Mouse (Mus musculus) kidney, postnatal 0 days (tissue): ENCODE data around the gene Prdx6. TPM values are rescaled to one million over a fixed set of nuclear protein-coding genes. Genes with fewer than 3 reads are reported as not detected.

Source experiments
- ATAC-seq: fragments of 200-750 bp; cut with Nextera tagmentation; replicated peaks from 2 replicates; pipeline ENCODE4 v1.8.0; 2017; ENCODE audit warnings: low read depth, moderate number of reproducible peaks, moderate TSS enrichment, moderate library complexity; ENCODE audit not compliant: low FRiP score
- DNase-seq: peaks from one replicate; pipeline ENCODE4 v3.0.0-alpha.2; 2016; ENCODE audit warnings: low spot score
- H3K27ac ChIP-seq: fragments of 300-500 bp; sonication (generic); 2 replicates; pipeline ENCODE4 v1.5.1; 2014; ENCODE audit warnings: mild to moderate bottlenecking
- H3K27me3 ChIP-seq: fragments of 300-500 bp; sonication (generic); 2 replicates; pipeline ENCODE4 v1.6.1; 2014; ENCODE audit warnings: low read length, mixed read lengths; ENCODE audit not compliant: insufficient read depth
- H3K36me3 ChIP-seq: fragments of 300-500 bp; sonication (generic); 2 replicates; pipeline ENCODE4 v1.6.1; 2014; ENCODE audit warnings: low read length, mixed read lengths; ENCODE audit not compliant: insufficient read depth
- H3K4me1 ChIP-seq: fragments of 300-500 bp; sonication (generic); replicated peaks from 2 replicates; pipeline ENCODE4 v1.6.1; 2014; ENCODE audit warnings: antibody characterized with exemption, low read length, mixed read lengths; ENCODE audit not compliant: insufficient read depth
- H3K4me2 ChIP-seq: fragments of 300-500 bp; sonication (generic); 2 replicates; pipeline ENCODE4 v1.6.1; 2014; ENCODE audit warnings: mild to moderate bottlenecking, low read length, moderate library complexity, mixed read lengths
- H3K4me3 ChIP-seq: fragments of 300-500 bp; sonication (generic); replicated peaks from 2 replicates; pipeline ENCODE4 v1.5.1; 2014; ENCODE audit warnings: low read depth, low read length
- H3K9ac ChIP-seq: fragments of 300-500 bp; sonication (generic); 2 replicates; pipeline ENCODE4 v1.6.1; 2014; ENCODE audit warnings: low read depth, low read length
- H3K9me3 ChIP-seq: fragments of 300-500 bp; sonication (generic); replicated peaks from 2 replicates; pipeline ENCODE4 v1.6.1; 2016; ENCODE audit warnings: low read length, inconsistent platforms, mixed read lengths
- CTCF ChIP-seq: IDR thresholded peaks from 2 replicates; pipeline ENCODE4 v1.5.1; 2016; ENCODE audit warnings: antibody characterized with exemption, low read depth, mild to moderate bottlenecking, moderate library complexity
- WGBS: fragments of 180-500 bp; shearing (Covaris S2); extraction: QIAGEN DNeasy Blood & Tissue Kit; methylation state at CpG from one replicate; pipeline ENCODE4 v1.1.7; 2014; 5-methylcytosine and 5-hydroxymethylcytosine counted together
- polyA plus RNA-seq: library from polyadenylated mRNA; unstranded; fragments of >200 nt; fragmentation: Nextera tagmentation; extraction: Ambion mirVana; gene quantifications from 2 replicates; pipeline ENCODE4 v1.2.1, GENCODE M21; 2015

Gene Prdx6
- polyA plus RNA-seq, 1 experiment from 2014 or later, result 361 TPM

DNA sequence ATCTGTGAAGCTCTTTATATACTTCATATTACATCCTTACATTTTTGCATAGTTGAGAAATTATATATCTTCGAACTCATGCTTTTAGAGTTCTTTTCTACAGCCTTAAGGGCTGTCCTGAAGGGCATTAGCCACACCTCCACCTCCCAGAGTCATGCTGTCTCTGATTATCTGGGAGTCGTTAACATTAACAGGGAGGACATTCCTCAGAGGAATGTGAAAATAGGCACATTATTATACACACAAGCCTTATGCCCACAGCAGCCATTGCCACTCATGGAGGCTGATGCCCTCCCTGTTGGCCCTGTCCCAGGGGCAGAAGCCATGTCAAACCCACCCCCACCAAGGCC lies 20.4 kb upstream of the Prdx6 start:
- no peak for ATAC-seq
- H3K27ac ChIP-seq, result no peak overlapping the region
- no peak for TF ChIP-seq CTCF
- H3K9me3 ChIP-seq, result no peaks in the 10 kb centered on the region
- H3K36me3 ChIP-seq, result no peaks in the 10 kb centered on the region
- 70% methylated on average over 2 of the region's 2 CpGs for WGBS
- no peak overlapping the region for H3K9ac ChIP-seq
- H3K27me3 ChIP-seq, result no peaks in the 10 kb centered on the region
- no peak for DNase-seq
- H3K4me2 ChIP-seq, result no peak overlapping the region
- H3K4me3 ChIP-seq, result no peak overlapping the region
- H3K4me1 ChIP-seq, result no peaks in the 10 kb centered on the region

DNA sequence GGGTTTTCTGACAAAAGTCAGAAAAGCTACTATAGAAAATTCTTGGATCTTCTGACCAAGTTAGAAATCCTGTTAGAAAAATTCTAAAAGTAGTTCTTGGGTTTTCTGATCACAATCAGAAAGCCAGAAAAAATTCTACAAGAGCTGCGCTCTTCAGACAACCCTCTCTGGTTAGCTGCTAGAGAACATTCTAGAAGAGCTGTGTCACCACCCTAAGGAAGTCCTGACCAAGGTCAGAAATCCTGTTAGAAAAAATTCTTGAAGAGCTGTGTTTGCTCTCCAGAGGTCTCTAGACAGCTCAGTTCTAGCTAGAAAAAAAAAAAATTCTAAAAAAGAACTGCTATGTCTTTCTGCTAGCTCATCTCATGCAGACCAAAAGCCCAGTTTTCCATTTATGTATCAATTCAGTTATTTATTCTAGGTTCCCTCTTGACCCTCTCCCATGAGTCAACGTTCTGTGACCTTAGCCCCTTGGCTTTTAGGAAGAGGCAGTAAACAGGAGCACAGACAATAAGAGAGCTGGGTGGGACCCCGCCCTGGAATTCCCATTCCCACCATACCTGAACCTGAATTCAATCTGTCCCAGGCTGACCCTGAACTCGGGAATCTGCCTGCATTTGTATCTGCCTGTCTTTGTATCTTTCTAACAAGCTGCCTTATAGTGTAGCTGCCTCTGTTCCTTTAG lies 19.9 kb upstream of the Prdx6 start:
- DNase-seq, result no peak
- Histone ChIP-seq H3K4me1 (no peaks in the 10 kb centered on the region), H3K4me2 (no peak overlapping the region), H3K9me3 (no peaks in the 10 kb centered on the region), H3K9ac (no peak overlapping the region), H3K27me3 (no peaks in the 10 kb centered on the region), H3K4me3 (no peak overlapping the region), H3K36me3 (no peaks in the 10 kb centered on the region), H3K27ac (no peak overlapping the region)
- ATAC-seq, result no peak
- WGBS, result 79% methylated on average over 4 of the region's 4 CpGs
- no peak for TF ChIP-seq CTCF

DNA sequence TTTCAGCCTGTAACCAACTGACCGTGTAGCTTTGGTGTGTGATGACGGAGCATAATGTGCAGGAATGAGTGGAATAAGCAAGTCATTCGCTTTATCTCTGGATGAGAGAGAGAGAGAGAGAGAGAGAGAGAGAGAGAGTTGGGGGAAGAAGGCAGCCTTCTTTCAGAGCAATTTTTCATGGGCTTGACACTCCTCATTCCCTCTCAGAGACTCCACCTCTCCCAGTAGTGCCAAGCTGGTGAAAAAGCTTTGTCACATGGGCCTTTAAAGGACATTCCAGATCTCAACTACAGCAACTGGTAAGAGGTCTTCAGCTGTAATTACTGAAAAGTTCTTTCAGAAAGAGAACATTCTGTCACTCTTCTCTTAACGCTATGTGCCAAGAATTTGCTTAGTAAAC lies 18.3 kb upstream of the Prdx6 start:
- Histone ChIP-seq H3K4me1 (no peaks in the 10 kb centered on the region), H3K4me3 (no peak overlapping the region), H3K36me3 (no peaks in the 10 kb centered on the region), H3K4me2 (no peak overlapping the region), H3K27ac (no peak overlapping the region), H3K9me3 (no peaks in the 10 kb centered on the region), H3K27me3 (no peaks in the 10 kb centered on the region), H3K9ac (no peak overlapping the region)
- no peak for TF ChIP-seq CTCF
- no peak for DNase-seq
- no peak for ATAC-seq
- WGBS, result 81% methylated on average over 4 of the region's 4 CpGs

DNA sequence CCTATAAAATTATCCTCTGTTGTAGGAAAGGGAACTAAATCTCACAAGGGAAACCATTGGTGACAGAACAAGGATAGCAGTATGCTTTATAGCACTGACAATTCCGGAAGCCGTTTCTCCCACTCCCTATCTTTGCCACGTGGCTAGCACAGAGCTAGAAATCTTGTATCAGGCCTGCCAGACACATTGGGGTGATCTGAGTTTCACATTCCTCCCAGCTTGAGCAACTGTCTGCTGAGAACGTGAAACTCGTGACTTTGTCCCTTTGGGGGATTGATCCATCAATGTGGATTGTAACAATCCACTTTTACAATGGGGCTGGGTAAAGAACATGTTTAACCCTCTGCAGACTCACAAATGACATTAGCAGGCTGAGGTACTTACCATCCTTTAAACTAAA lies 17.9 kb upstream of the Prdx6 start:
- TF ChIP-seq CTCF, result no peak
- WGBS, result 38% methylated on average over 5 of the region's 5 CpGs
- H3K27ac ChIP-seq, result no peak overlapping the region

DNA sequence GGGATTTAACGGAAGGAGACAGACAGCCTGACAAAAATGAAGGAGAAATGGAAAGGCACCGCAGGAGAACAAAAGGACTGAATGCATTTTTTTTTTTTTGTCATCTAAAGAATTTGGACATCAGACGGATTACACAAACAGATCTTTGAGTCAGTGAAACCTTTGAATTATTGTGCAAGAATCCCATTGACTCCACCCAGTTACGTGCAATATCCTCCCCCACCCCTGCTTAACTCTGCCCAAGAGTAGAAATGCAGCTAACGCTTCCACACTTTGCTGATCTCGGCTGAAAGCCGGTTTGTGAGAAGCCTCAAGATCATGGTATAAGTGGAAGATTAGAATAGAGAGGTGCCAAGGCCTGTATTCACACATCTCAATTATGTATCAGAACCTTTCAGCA lies 17.1 kb upstream of the Prdx6 start:
- 75% methylated on average over 7 of the region's 7 CpGs for WGBS
- no peaks in the 10 kb centered on the region for H3K36me3 ChIP-seq
- no peak for TF ChIP-seq CTCF
- no peaks in the 10 kb centered on the region for H3K27me3 ChIP-seq
- ATAC-seq (no peak), DNase-seq (no peak)
- no peak overlapping the region for H3K9ac ChIP-seq
- H3K4me2 ChIP-seq, result no peak overlapping the region
- no peaks in the 10 kb centered on the region for H3K9me3 ChIP-seq
- H3K4me1 ChIP-seq, result no peaks in the 10 kb centered on the region
- no peak overlapping the region for H3K27ac ChIP-seq
- H3K4me3 ChIP-seq, result no peak overlapping the region

More for the DNA sequence above, 17.9 kb upstream of the Prdx6 start:
- DNase-seq (no peak), ATAC-seq (no peak)
- H3K4me2 ChIP-seq, result no peak overlapping the region
- H3K4me1 ChIP-seq, result no peaks in the 10 kb centered on the region
- H3K27me3 ChIP-seq, result no peaks in the 10 kb centered on the region
- no peaks in the 10 kb centered on the region for H3K9me3 ChIP-seq
- no peaks in the 10 kb centered on the region for H3K36me3 ChIP-seq
- no peak overlapping the region for H3K9ac ChIP-seq
- H3K4me3 ChIP-seq, result no peak overlapping the region

DNA sequence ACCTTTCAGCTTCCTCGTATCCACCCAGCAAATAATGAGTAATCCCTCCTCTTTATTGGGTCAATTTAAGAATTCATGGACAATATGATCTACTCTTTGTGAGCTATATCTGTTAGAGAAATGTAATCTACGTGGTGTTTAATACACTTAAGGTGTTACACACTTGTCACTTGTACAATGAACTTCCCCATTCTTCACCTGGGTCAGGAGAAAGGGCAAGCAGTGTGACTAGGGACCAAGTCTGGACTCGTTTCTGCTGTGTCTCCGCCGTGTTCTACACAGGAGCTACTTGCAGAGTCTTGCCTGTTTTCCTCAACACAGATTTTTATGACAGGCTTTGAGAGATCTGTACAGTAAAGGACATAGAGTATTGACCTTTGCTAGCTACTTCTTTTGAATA lies 13.9 kb upstream of the Prdx6 start:
- no peak for TF ChIP-seq CTCF
- ATAC-seq, result no peak

DNA sequence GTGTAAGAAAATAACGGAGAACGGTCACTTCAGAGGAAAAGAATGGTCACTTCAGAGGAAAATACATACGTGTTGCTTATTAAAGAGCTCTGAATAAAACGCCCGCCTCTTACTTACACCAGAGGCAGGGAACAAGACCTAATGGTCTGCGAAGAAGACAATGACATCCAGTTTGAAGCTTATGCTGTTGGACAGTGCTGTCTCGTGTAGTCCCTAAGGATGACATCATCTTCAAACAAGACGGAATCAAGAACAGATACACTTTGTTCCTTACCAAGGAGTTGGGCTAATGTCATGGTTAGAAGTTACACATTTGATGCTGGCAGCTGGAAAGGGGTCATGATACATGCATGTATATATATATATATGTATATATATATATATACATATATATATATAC lies 12.6 kb upstream of the Prdx6 start:
- no peak overlapping the region for H3K27ac ChIP-seq
- WGBS, result 90% methylated on average over 8 of the region's 8 CpGs
- no peak for DNase-seq
- H3K9ac ChIP-seq, result no peak overlapping the region
- no peaks in the 10 kb centered on the region for H3K36me3 ChIP-seq
- H3K4me2 ChIP-seq, result no peak overlapping the region
- H3K9me3 ChIP-seq, result no peaks in the 10 kb centered on the region
- H3K4me1 ChIP-seq, result no peaks in the 10 kb centered on the region
- no peak for TF ChIP-seq CTCF
- no peak overlapping the region for H3K4me3 ChIP-seq
- H3K27me3 ChIP-seq, result no peaks in the 10 kb centered on the region
- ATAC-seq, result no peak

More for the DNA sequence above, 13.9 kb upstream of the Prdx6 start:
- Histone ChIP-seq H3K9me3 (no peaks in the 10 kb centered on the region), H3K4me3 (no peak overlapping the region), H3K27me3 (no peaks in the 10 kb centered on the region), H3K27ac (no peak overlapping the region), H3K4me2 (no peak overlapping the region), H3K4me1 (no peaks in the 10 kb centered on the region), H3K36me3 (no peaks in the 10 kb centered on the region), H3K9ac (no peak overlapping the region)
- 83% methylated on average over 5 of the region's 5 CpGs for WGBS
- DNase-seq, result no peak
